Mouse (Mus musculus): ENCODE data around the gene Rap1gap. TPM values are rescaled to one million over a fixed set of nuclear protein-coding genes. Genes with fewer than 3 reads are reported as not detected.

The Rap1gap gene
- polyA plus RNA-seq, 1 experiment from 2014 or later = 3.9 TPM

GRCm38 (mm10) chr4:137695300-137695699, 30.8 kb downstream of the Rap1gap start:
- H3K27ac ChIP-seq (replicated peaks in 1 of 2; ENCODE audit: control insufficient read depth in 1 of 2, insufficient read depth in 1 of 2, low read depth in 2 of 2, low read length in 2 of 2) = no peak overlapping the region

GRCm38 (mm10) chr4:137695900-137696299, 31.4 kb downstream of the Rap1gap start:
- no peaks in the 10 kb centered on the region for H3K9me3 ChIP-seq (ENCODE audit: control insufficient read depth, low read length)
- H3K27me3 ChIP-seq (ENCODE audit: control insufficient read depth, insufficient read depth, low read length) = peaks cover 4% of the 10 kb centered on the region
- WGBS = 6% methylated on average over 4 of the region's 4 CpGs
- H3K36me3 ChIP-seq (ENCODE audit: control insufficient read depth, insufficient read depth, low read length) = no peaks in the 10 kb centered on the region
- H3K27ac ChIP-seq (replicated peaks in 1 of 2; ENCODE audit: control insufficient read depth in 1 of 2, insufficient read depth in 1 of 2, low read depth in 2 of 2, low read length in 2 of 2) = no peak overlapping the region
- no peak overlapping the region for H3K4me3 ChIP-seq (ENCODE audit: control insufficient read depth in 1 of 2, insufficient read depth in 1 of 2, low read depth in 1 of 2, low read length in 2 of 2)
- H3K4me2 ChIP-seq (ENCODE audit: low read length) = no peak overlapping the region
- H3K9ac ChIP-seq (ENCODE audit: low read length) = no peak overlapping the region
- no peak for ATAC-seq (ENCODE audit: insufficient number of reproducible peaks, insufficient read depth, low FRiP score, low read depth)
- H3K4me1 ChIP-seq (ENCODE audit: control insufficient read depth in 2 of 2, insufficient read depth in 2 of 2, low read length in 2 of 2) = peaks cover 15 to 30% of the 10 kb centered on the region in 2 experiments

More at GRCm38 (mm10) chr4:137695300-137695699, 30.8 kb downstream of the Rap1gap start:
- no peaks in the 10 kb centered on the region for H3K9me3 ChIP-seq (ENCODE audit: control insufficient read depth, low read length)
- no peak for ATAC-seq (ENCODE audit: insufficient number of reproducible peaks, insufficient read depth, low FRiP score, low read depth)
- H3K36me3 ChIP-seq (ENCODE audit: control insufficient read depth, insufficient read depth, low read length) = no peaks in the 10 kb centered on the region
- H3K4me3 ChIP-seq (ENCODE audit: control insufficient read depth in 1 of 2, insufficient read depth in 1 of 2, low read depth in 1 of 2, low read length in 2 of 2) = no peak overlapping the region
- peaks cover 15 to 30% of the 10 kb centered on the region in 2 experiments for H3K4me1 ChIP-seq (ENCODE audit: control insufficient read depth in 2 of 2, insufficient read depth in 2 of 2, low read length in 2 of 2)
- peaks cover 4% of the 10 kb centered on the region for H3K27me3 ChIP-seq (ENCODE audit: control insufficient read depth, insufficient read depth, low read length)
- WGBS = 77% methylated on average over 8 of the region's 8 CpGs
- H3K4me2 ChIP-seq (ENCODE audit: low read length) = no peak overlapping the region
- no peak overlapping the region for H3K9ac ChIP-seq (ENCODE audit: low read length)

GRCm38 (mm10) chr4:137697156-137697885, 32.8 kb downstream of the Rap1gap start:
- no peak overlapping the region for H3K4me2 ChIP-seq (ENCODE audit: low read length)
- no peak for ATAC-seq (ENCODE audit: insufficient number of reproducible peaks, insufficient read depth, low FRiP score, low read depth)
- no peak overlapping the region for H3K4me3 ChIP-seq (ENCODE audit: control insufficient read depth in 1 of 2, insufficient read depth in 1 of 2, low read depth in 1 of 2, low read length in 2 of 2)
- H3K36me3 ChIP-seq (ENCODE audit: control insufficient read depth, insufficient read depth, low read length) = no peaks in the 10 kb centered on the region
- H3K27ac ChIP-seq (replicated peaks in 1 of 2; ENCODE audit: control insufficient read depth in 1 of 2, insufficient read depth in 1 of 2, low read depth in 2 of 2, low read length in 2 of 2) = no peak overlapping the region
- no peaks in the 10 kb centered on the region for H3K9me3 ChIP-seq (ENCODE audit: control insufficient read depth, low read length)
- H3K4me1 ChIP-seq (ENCODE audit: control insufficient read depth in 2 of 2, insufficient read depth in 2 of 2, low read length in 2 of 2) = peaks cover 15 to 35% of the 10 kb centered on the region in 2 experiments
- peaks cover 4% of the 10 kb centered on the region for H3K27me3 ChIP-seq (ENCODE audit: control insufficient read depth, insufficient read depth, low read length)
- 68% methylated on average over 13 of the region's 13 CpGs for WGBS
- H3K9ac ChIP-seq (ENCODE audit: low read length) = no peak overlapping the region

- Histone ChIP-seq H3K9ac (ENCODE audit: low read length) (no peak overlapping the region), H3K9me3 (ENCODE audit: control insufficient read depth, low read length) (no peaks in the 10 kb centered on the region), H3K4me1 (ENCODE audit: control insufficient read depth in 2 of 2, insufficient read depth in 2 of 2, low read length in 2 of 2) (peaks cover 15 to 35% of the 10 kb centered on the region in 2 experiments), H3K4me2 (ENCODE audit: low read length) (no peak overlapping the region), H3K27ac (replicated peaks in 1 of 2; ENCODE audit: control insufficient read depth in 1 of 2, insufficient read depth in 1 of 2, low read depth in 2 of 2, low read length in 2 of 2) (no peak overlapping the region), H3K27me3 (ENCODE audit: control insufficient read depth, insufficient read depth, low read length) (peaks cover 4% of the 10 kb centered on the region; the same call in 1 of the 2 replicates), H3K4me3 (ENCODE audit: control insufficient read depth in 1 of 2, insufficient read depth in 1 of 2, low read depth in 1 of 2, low read length in 2 of 2) (no peak overlapping the region), H3K36me3 (ENCODE audit: control insufficient read depth, insufficient read depth, low read length) (no peaks in the 10 kb centered on the region)
- WGBS = 58% methylated on average over 7 of the region's 7 CpGs
- peak; percentile 31; the same call in 1 of the 2 replicates for ATAC-seq (ENCODE audit: insufficient number of reproducible peaks, insufficient read depth, low FRiP score, low read depth)
Observed at GRCm38 (mm10) chr4:137698076-137698985, 33.8 kb downstream of the Rap1gap start.

GRCm38 (mm10) chr4:137699264-137700211, 35.0 kb downstream of the Rap1gap start:
- no peak overlapping the region for H3K9ac ChIP-seq (ENCODE audit: low read length)
- peaks cover 15 to 35% of the 10 kb centered on the region in 2 experiments for H3K4me1 ChIP-seq (ENCODE audit: control insufficient read depth in 2 of 2, insufficient read depth in 2 of 2, low read length in 2 of 2)
- no peak overlapping the region for H3K4me2 ChIP-seq (ENCODE audit: low read length)
- no peaks in the 10 kb centered on the region for H3K36me3 ChIP-seq (ENCODE audit: control insufficient read depth, insufficient read depth, low read length)
- no peak for ATAC-seq (ENCODE audit: insufficient number of reproducible peaks, insufficient read depth, low FRiP score, low read depth)
- H3K27ac ChIP-seq (replicated peaks in 1 of 2; ENCODE audit: control insufficient read depth in 1 of 2, insufficient read depth in 1 of 2, low read depth in 2 of 2, low read length in 2 of 2) = no peak overlapping the region
- H3K9me3 ChIP-seq (ENCODE audit: control insufficient read depth, low read length) = no peaks in the 10 kb centered on the region
- WGBS = 42% methylated on average over 21 of the region's 21 CpGs
- H3K4me3 ChIP-seq (ENCODE audit: control insufficient read depth in 1 of 2, insufficient read depth in 1 of 2, low read depth in 1 of 2, low read length in 2 of 2) = no peak overlapping the region
- peaks cover 4% of the 10 kb centered on the region; the same call in 1 of the 2 replicates for H3K27me3 ChIP-seq (ENCODE audit: control insufficient read depth, insufficient read depth, low read length)

- Histone ChIP-seq H3K36me3 (ENCODE audit: control insufficient read depth, insufficient read depth, low read length) (no peaks in the 10 kb centered on the region), H3K27ac (replicated peaks in 1 of 2; ENCODE audit: control insufficient read depth in 1 of 2, insufficient read depth in 1 of 2, low read depth in 2 of 2, low read length in 2 of 2) (no peak overlapping the region), H3K4me3 (ENCODE audit: control insufficient read depth in 1 of 2, insufficient read depth in 1 of 2, low read depth in 1 of 2, low read length in 2 of 2) (no peak overlapping the region), H3K9ac (ENCODE audit: low read length) (no peak overlapping the region), H3K4me1 (ENCODE audit: control insufficient read depth in 2 of 2, insufficient read depth in 2 of 2, low read length in 2 of 2) (peaks cover 15 to 29% of the 10 kb centered on the region in 2 experiments), H3K4me2 (ENCODE audit: low read length) (no peak overlapping the region), H3K27me3 (ENCODE audit: control insufficient read depth, insufficient read depth, low read length) (peaks cover 5% of the 10 kb centered on the region; the same call in 1 of the 2 replicates), H3K9me3 (ENCODE audit: control insufficient read depth, low read length) (no peaks in the 10 kb centered on the region)
- ATAC-seq (ENCODE audit: insufficient number of reproducible peaks, insufficient read depth, low FRiP score, low read depth) = no peak
- WGBS = 35% methylated on average over 6 of the region's 6 CpGs
Observed at GRCm38 (mm10) chr4:137700960-137701359, 36.4 kb downstream of the Rap1gap start.

- H3K27ac ChIP-seq (replicated peaks in 1 of 2; ENCODE audit: control insufficient read depth in 1 of 2, insufficient read depth in 1 of 2, low read depth in 2 of 2, low read length in 2 of 2) = no peak overlapping the region
- no peaks in the 10 kb centered on the region for H3K9me3 ChIP-seq (ENCODE audit: control insufficient read depth, low read length)
- H3K9ac ChIP-seq (ENCODE audit: low read length) = no peak overlapping the region
- peaks cover 12 to 20% of the 10 kb centered on the region in 2 experiments for H3K4me1 ChIP-seq (ENCODE audit: control insufficient read depth in 2 of 2, insufficient read depth in 2 of 2, low read length in 2 of 2)
- 77% methylated on average over 5 of the region's 5 CpGs for WGBS
- ATAC-seq (ENCODE audit: insufficient number of reproducible peaks, insufficient read depth, low FRiP score, low read depth) = no peak
- H3K4me3 ChIP-seq (ENCODE audit: control insufficient read depth in 1 of 2, insufficient read depth in 1 of 2, low read depth in 1 of 2, low read length in 2 of 2) = no peak overlapping the region
- no peak overlapping the region for H3K4me2 ChIP-seq (ENCODE audit: low read length)
- no peaks in the 10 kb centered on the region for H3K36me3 ChIP-seq (ENCODE audit: control insufficient read depth, insufficient read depth, low read length)
- peaks cover 24% of the 10 kb centered on the region for H3K27me3 ChIP-seq (ENCODE audit: control insufficient read depth, insufficient read depth, low read length)
Observed at GRCm38 (mm10) chr4:137703077-137703476, 38.6 kb downstream of the Rap1gap start.

All from heart, embryonic 14.5 days (tissue).